ENCODE assay signal across 9 mouse cellular contexts in genomic region chr4:62823555-62824250, GRCm38 (mm10).
DNase-seq lines count a peak whose midpoint lies in the region; ATAC-seq lines count a peak whose summit lies in the region.
"Had no signal": no experiment of that assay in that cellular context is flagged by ENCODE, and none has a peak within 500 bp of the region (broad histone marks: within the 10 kb centered on the region; RNA-seq: fewer than 3 reads in every experiment).

No protein-coding gene starts in this region.

- H3K9me3 ChIP-seq in hindbrain, embryonic 12.5 days (replicated peaks), result no peaks in the 10 kb centered on the region
- no peaks in the 10 kb centered on the region for H3K9me3 ChIP-seq in hindbrain, embryonic 10.5 days

- H3K36me3 ChIP-seq in hindbrain, embryonic 12.5 days, result no peaks in the 10 kb centered on the region
- H3K36me3 ChIP-seq in hindbrain, embryonic 10.5 days, result no peaks in the 10 kb centered on the region

- peak; percentile 62 for ATAC-seq in hindbrain, embryonic 12.5 days (ENCODE audit: low FRiP score)
- ATAC-seq in megakaryocyte progenitor cell, adult 5-6 weeks (replicated peaks; ENCODE audit: poor library complexity), result no peak

- DNase-seq in hindbrain, embryonic 10.5 days (ENCODE audit: low spot score), result no peak
- DNase-seq in Muller cell, postnatal 12 days (ENCODE audit: inconsistent ontology term), result peak; percentile 86
- peak; percentile 25 for DNase-seq in ZHBTc4 (ENCODE audit: low read depth, low spot score)
- peak; percentile 20 for DNase-seq in layer of hippocampus, adult 9-10 months (ENCODE audit: low spot score)
- DNase-seq in heart, postnatal 14 days, result no peak
- DNase-seq: lung, embryonic 14.5 days had no signal

- H3K4me1 ChIP-seq in hindbrain, embryonic 12.5 days, result peaks cover 2% of the 10 kb centered on the region; the same call in 1 of the 2 replicates
- 0 out of 2 replicates have a peak, but pooled peaks cover 2% of the 10 kb centered on the region for H3K4me1 ChIP-seq in hindbrain, embryonic 10.5 days (replicated peaks)

- 45% methylated on average over 9 of the region's 9 CpGs for WGBS in hindbrain, embryonic 12.5 days
- WGBS in hindbrain, embryonic 10.5 days, result 60% methylated on average over 9 of the region's 9 CpGs

- H3K27ac ChIP-seq in hindbrain, embryonic 12.5 days, result no peak overlapping the region
- no peak overlapping the region for H3K27ac ChIP-seq in hindbrain, embryonic 10.5 days

- H3K4me2 ChIP-seq in hindbrain, embryonic 12.5 days (replicated peaks), result no peak overlapping the region
- H3K4me2 ChIP-seq: lung, embryonic 14.5 days had no signal

- H3K4me3 ChIP-seq in hindbrain, embryonic 12.5 days, result no peak overlapping the region
- H3K4me3 ChIP-seq in hindbrain, embryonic 10.5 days, result no peak overlapping the region
- H3K4me3 ChIP-seq: myocyte had no signal

- H3K27me3 ChIP-seq in hindbrain, embryonic 12.5 days, result no peaks in the 10 kb centered on the region
- H3K27me3 ChIP-seq in hindbrain, embryonic 10.5 days (ENCODE audit: insufficient read depth, poor library complexity, severe bottlenecking), result no peaks in the 10 kb centered on the region

- intact Hi-C loops in heart, postnatal 14 days (cut with DNase I), result loop anchor here (2.0 to 5.0 kb wide), 3 partner anchors 59 to 509 kb away; no protein-coding TSS in a partner anchor

- H3K9ac ChIP-seq in hindbrain, embryonic 12.5 days, result no peak overlapping the region
- H3K9ac ChIP-seq: lung, embryonic 14.5 days had no signal

Comparison
In these comparisons a context has a peak if more than half of its experiments do, and no peak if none do; other contexts are left out.
1. DNase-seq: peak in Muller cell, postnatal 12 days (single experiment), ZHBTc4 (single experiment) and layer of hippocampus, adult 9-10 months (single experiment); none in hindbrain, embryonic 10.5 days (single experiment) and heart, postnatal 14 days (0 of 2).